Mouse (Mus musculus) gastrocnemius, postnatal 25 days (tissue): ENCODE results near the gene Smarca4. TPM values are rescaled to one million over a fixed set of nuclear protein-coding genes. Genes with fewer than 3 reads are reported as not detected.
"Not testable (repeated sequence)": the region's sequence is repeated elsewhere in the genome, so short reads cannot be mapped to it uniquely, and the experiment has no call there.

Experiments
- DNase-seq: peaks from one replicate; pipeline ENCODE4 v3.0.0; 2022
- long read RNA-seq, 2 experiments: library from polyadenylated mRNA; stranded (forward); transcript quantifications; one replicate each; pipeline ENCODE4 v2.0.0; 2021
- total RNA-seq, 2 experiments: library from RNA; stranded (reverse); gene quantifications; 1 replicate in 1 of 2; 2 replicates in 1 of 2; pipeline ENCODE4 v1.2.3; 2021

The Smarca4 gene
- 10 to 100 TPM; 39.3 to 39.6 TPM for total RNA-seq
- long read RNA-seq, experiment 1, full-length matches to known transcripts = 5 of 20 reads
- long read RNA-seq, experiment 1, partial matches to known transcripts = 13 of 20 reads
- long read RNA-seq, experiment 1, other reads (novel, unspliced or antisense) = 2 of 20 reads
- long read RNA-seq, experiment 2, full-length matches to known transcripts = 3 of 29 reads
- long read RNA-seq, experiment 2, partial matches to known transcripts = 22 of 29 reads
- long read RNA-seq, experiment 2, other reads (novel, unspliced or antisense) = 4 of 29 reads

- DNase-seq = peak; percentile 100
Observed at GRCm38 (mm10) chr9:21615617-21616231, at the start of gene Smarca4. TSS of gene Smarca4 (plus strand) at chr9:21616169.

- DNase-seq = no peak
Observed at GRCm38 (mm10) chr9:21566538-21566937, 49.4 kb upstream of the Smarca4 start.

- no peak for DNase-seq
Observed at GRCm38 (mm10) chr9:21567051-21567450, 48.9 kb upstream of the Smarca4 start.

GRCm38 (mm10) chr9:21568657-21569255 lies 47.2 kb upstream of the Smarca4 start:
- peak; percentile 45 for DNase-seq

GRCm38 (mm10) chr9:21574012-21574801 lies 41.8 kb upstream of the Smarca4 start:
- DNase-seq = no peak

- DNase-seq = no peak
Observed at GRCm38 (mm10) chr9:21575253-21575652, 40.7 kb upstream of the Smarca4 start.

GRCm38 (mm10) chr9:21576286-21576685 lies 39.7 kb upstream of the Smarca4 start:
- no peak for DNase-seq

- no peak for DNase-seq
Observed at GRCm38 (mm10) chr9:21578226-21578625, 37.7 kb upstream of the Smarca4 start.

GRCm38 (mm10) chr9:21585401-21585800 lies 30.6 kb upstream of the Smarca4 start:
- DNase-seq = no peak

GRCm38 (mm10) chr9:21587678-21588349 lies 28.2 kb upstream of the Smarca4 start:
- no peak for DNase-seq

GRCm38 (mm10) chr9:21588350-21588749 lies 27.6 kb upstream of the Smarca4 start:
- no peak for DNase-seq

GRCm38 (mm10) chr9:21589538-21589937 lies 26.4 kb upstream of the Smarca4 start:
- DNase-seq = no peak

GRCm38 (mm10) chr9:21591127-21591830 lies 24.7 kb upstream of the Smarca4 start:
- no peak for DNase-seq

GRCm38 (mm10) chr9:21591831-21592702 lies 23.9 kb upstream of the Smarca4 start:
- no peak for DNase-seq

GRCm38 (mm10) chr9:21592703-21593121 lies 23.3 kb upstream of the Smarca4 start, which contains the start of the genes Timm29 and Yipf2:
TSS of gene Timm29 (plus strand) at chr9:21592722.
TSS of gene Yipf2 (minus strand) at chr9:21592828.
- DNase-seq = peak; percentile 84

- DNase-seq = peak; percentile 55
Observed at GRCm38 (mm10) chr9:21593122-21593721, 22.7 kb upstream of the Smarca4 start.

- DNase-seq = not testable (repeated sequence)
Observed at GRCm38 (mm10) chr9:21594350-21594749, 21.6 kb upstream of the Smarca4 start.

GRCm38 (mm10) chr9:21594838-21595237 lies 21.1 kb upstream of the Smarca4 start:
- no peak for DNase-seq

- DNase-seq = no peak
Observed at GRCm38 (mm10) chr9:21598198-21598597, 17.8 kb upstream of the Smarca4 start.

- DNase-seq = no peak
Observed at GRCm38 (mm10) chr9:21600186-21600585, 15.8 kb upstream of the Smarca4 start.
